Mouse (Mus musculus): ENCODE measurements around the gene Rhobtb1.

GRCm38 (mm10) chr10:69268061-69268643 lies 116.9 kb downstream of the Rhobtb1 start:
- TF ChIP-seq USF1 (IDR thresholded peaks at IDR 0.05; ENCODE audit: low read depth) (no peak), POLR2A (IDR thresholded peaks at IDR 0.05; ENCODE audit: insufficient read length, low read depth) (no peak), SRF (IDR thresholded peaks at IDR 0.05; ENCODE audit: control insufficient read depth, insufficient read length, low read depth) (no peak), E2F4 (IDR thresholded peaks at IDR 0.05; ENCODE audit: insufficient read depth) (no peak), MAX (IDR thresholded peaks at IDR 0.05; ENCODE audit: low read depth) (no peak), TCF12 (IDR thresholded peaks at IDR 0.05; ENCODE audit: insufficient read depth, poor library complexity, severe bottlenecking) (no peak), MYOD1 (IDR thresholded peaks at IDR 0.05; ENCODE audit: control insufficient read depth in 1 of 3, insufficient read length in 2 of 3, low read depth in 2 of 3) (no peak), MYOG (IDR thresholded peaks at IDR 0.05; ENCODE audit: control insufficient read depth in 1 of 3, insufficient read depth in 1 of 3, insufficient read length in 2 of 3, low read depth in 2 of 3) (no peak), CEBPB (IDR thresholded peaks at IDR 0.05; ENCODE audit: insufficient read depth, poor library complexity, severe bottlenecking) (no peak), REST (IDR thresholded peaks at IDR 0.05; ENCODE audit: insufficient read depth, insufficient read length) (no peak), POLR2AphosphoS2 (IDR thresholded peaks at IDR 0.05; ENCODE audit: insufficient read length, low read depth) (no peak), TCF3 (IDR thresholded peaks at IDR 0.05; ENCODE audit: insufficient read length, low read depth) (no peak)
